Mouse (Mus musculus) heart, adult 2 months (tissue): Measurements from ENCODE around the gene Hif3a.

Source experiments
- CTCF ChIP-seq: fragments of 200-600 bp; IDR thresholded peaks from 2 replicates; pipeline ENCODE4 v1.8.1; 2022; ENCODE audit warnings: antibody characterized with exemption, mild to moderate bottlenecking, moderate library complexity
- POLR2A ChIP-seq: fragments of 200-500 bp; IDR thresholded peaks from 2 replicates; pipeline ENCODE4 v1.6.1; 2011; ENCODE audit warnings: mild to moderate bottlenecking, low read depth, low read length, control low read depth; ENCODE audit not compliant: insufficient read depth

GRCm38 (mm10) chr7:17067000-17067399 is 4.8 kb upstream of the Hif3a start:
- no peak for TF ChIP-seq CTCF
- TF ChIP-seq POLR2A: no peak
